Mouse (Mus musculus): ENCODE data around the gene Gm8906.
"Not testable (repeated sequence)": the region's sequence is repeated elsewhere in the genome, so short reads cannot be mapped to it uniquely, and the experiment has no call there.

DNA sequence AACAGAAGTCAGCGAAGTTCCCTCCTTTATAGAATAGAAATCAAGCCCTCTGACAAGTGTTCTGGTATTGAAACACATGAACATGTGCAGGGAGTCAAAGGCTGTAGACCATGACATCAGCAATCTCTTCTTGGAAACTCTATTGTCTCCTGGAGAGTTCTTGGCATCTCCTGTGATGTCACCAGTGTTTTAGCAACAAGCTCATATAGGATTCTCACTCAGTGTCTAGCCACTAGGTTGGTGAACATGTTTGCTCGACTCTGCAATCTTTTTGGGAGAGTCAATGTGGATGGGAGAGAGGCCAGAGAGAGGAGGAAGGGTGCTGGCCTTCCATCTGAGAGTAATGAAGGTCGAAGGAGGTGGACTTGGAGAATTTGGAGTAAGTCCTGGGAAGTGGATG, at the start of gene Gm8906:
- TF ChIP-seq CTCF, POLR2A (IDR thresholded peaks at IDR 0.05; ENCODE audit: extremely low read depth, insufficient read depth, low read length): not testable (repeated sequence)

Measured in cortical plate, adult 2 months (tissue).